8 mouse cellular contexts compared by ENCODE assay signal in genomic region chr19:29066981-29067471, GRCm38 (mm10). TPM values are rescaled to one million over a fixed set of nuclear protein-coding genes. Genes with fewer than 3 reads are reported as not detected.
DNase-seq lines count a peak whose midpoint lies in the region; ATAC-seq and TF ChIP-seq lines count a peak whose summit lies in the region.

No protein-coding gene starts in this region.

- no peak for TF ChIP-seq CTCF in thymus, adult 2 months (IDR thresholded peaks at IDR 0.05; ENCODE audit: borderline replicate concordance, control insufficient read depth, extremely low read depth, insufficient read depth, low read length, poor library complexity)

- peak overlapping the region; percentile 99 for H3K27ac ChIP-seq in liver, embryonic 16.5 days (ENCODE audit: low read length)
- peak overlapping the region; percentile 32; the same call in 1 of the 2 replicates for H3K27ac ChIP-seq in thymus, adult 2 months (ENCODE audit: control insufficient read depth, insufficient read depth, low read length)

- peak overlapping the region; percentile 82 for H3K4me3 ChIP-seq in liver, embryonic 16.5 days (ENCODE audit: low read depth, low read length)
- peak overlapping the region; percentile 57 for H3K4me3 ChIP-seq in thymus, adult 2 months (ENCODE audit: control insufficient read depth, insufficient read depth, low read length)

- no peaks in the 10 kb centered on the region for H3K36me3 ChIP-seq in liver, embryonic 16.5 days (ENCODE audit: control insufficient read depth, insufficient read depth)
- H3K36me3 ChIP-seq in thymus, adult 2 months (ENCODE audit: control insufficient read depth, insufficient read depth, low read length) = no peaks in the 10 kb centered on the region

- no peaks in the 10 kb centered on the region for H3K27me3 ChIP-seq in liver, embryonic 16.5 days (ENCODE audit: control insufficient read depth, insufficient read depth, low read depth, low read length)
- no peaks in the 10 kb centered on the region for H3K27me3 ChIP-seq in thymus, adult 2 months (ENCODE audit: control insufficient read depth, insufficient read depth, low read length)

- peaks cover 52% of the 10 kb centered on the region for H3K4me1 ChIP-seq in liver, embryonic 16.5 days (ENCODE audit: control insufficient read depth, low read depth, low read length)
- H3K4me1 ChIP-seq in thymus, adult 2 months (replicated peaks; ENCODE audit: control insufficient read depth, insufficient read depth, low read length) = peaks cover 11% of the 10 kb centered on the region

- DNase-seq in right cerebral cortex, adult 18-20 months = peak; percentile 69
- DNase-seq in right cerebral cortex, postnatal 14 days = no peak
- peak; percentile 48 for DNase-seq in cerebellum, adult 9-10 months
- DNase-seq in gastrocnemius, postnatal 25 days = peak; percentile 79
- DNase-seq in neural tube, embryonic 10.5 days (ENCODE audit: extremely low spot score, low spot score) = peak; percentile 36
- peak; percentile 64 for DNase-seq in thymus, adult 2 months

- no peak for TF ChIP-seq POLR2A in thymus, adult 2 months (IDR thresholded peaks at IDR 0.05; ENCODE audit: control insufficient read depth, extremely low read depth, insufficient read depth, low read length, poor library complexity)

- 3% methylated on average over 11 of the region's 11 CpGs for WGBS in liver, embryonic 16.5 days (ENCODE audit: insufficient replicate concordance)
- 24% methylated on average over 11 of the region's 11 CpGs for WGBS in thymus, adult 2 months

- H3K9me3 ChIP-seq in liver, embryonic 16.5 days (replicated peaks; ENCODE audit: control insufficient read depth, low read length) = no peaks in the 10 kb centered on the region

- peak; percentile 70 for ATAC-seq in inflammation-experienced regulatory T-cells, adult 6 months
- ATAC-seq in liver, embryonic 16.5 days (ENCODE audit: low read depth) = peak; percentile 72

- H3K4me2 ChIP-seq in liver, embryonic 16.5 days (ENCODE audit: low read depth, low read length) = peak overlapping the region; percentile 62

- peak overlapping the region; percentile 89 for H3K9ac ChIP-seq in liver, embryonic 16.5 days (ENCODE audit: low read depth, low read length)

RNA-seq across cellular contexts. Expression of gene Ak3, which starts 19.3 kb away (rescaled TPM):
- total RNA-seq in gastrocnemius, postnatal 25 days (2021) = 10 to 100 TPM; 53.8 to 55.3 TPM
- polyA plus RNA-seq in inflammation-experienced regulatory T-cells, adult 6 months (2017; shearing (Covaris generic)) = 10 to 100 TPM; 13.7 to 24.2 (median 17.2) TPM
- 42.0 and 47.7 TPM in 2 replicates for polyA plus RNA-seq in liver, embryonic 16.5 days (2015; fragmentation: Nextera tagmentation; extraction: Ambion mirVana)
- 43.3 and 50.9 TPM in 2 replicates for polyA plus RNA-seq in thymus, adult 2 months (2012; rRNA removed)

RNA-seq across cellular contexts. Expression of gene Rcl1, which starts 34.1 kb away (rescaled TPM):
- 1 to 10 TPM; 6.3 to 8.9 TPM for total RNA-seq in gastrocnemius, postnatal 25 days (2021)
- polyA plus RNA-seq in inflammation-experienced regulatory T-cells, adult 6 months (2017; shearing (Covaris generic)) = 10 to 100 TPM; 21.7 to 27.0 (median 22.1) TPM
- polyA plus RNA-seq in liver, embryonic 16.5 days (2015; fragmentation: Nextera tagmentation; extraction: Ambion mirVana) = 69.9 and 73.3 TPM in 2 replicates
- 14.4 and 20.4 TPM in 2 replicates for polyA plus RNA-seq in thymus, adult 2 months (2012; rRNA removed)
